Mouse (Mus musculus): ENCODE results near the gene Fblim1.

DNA sequence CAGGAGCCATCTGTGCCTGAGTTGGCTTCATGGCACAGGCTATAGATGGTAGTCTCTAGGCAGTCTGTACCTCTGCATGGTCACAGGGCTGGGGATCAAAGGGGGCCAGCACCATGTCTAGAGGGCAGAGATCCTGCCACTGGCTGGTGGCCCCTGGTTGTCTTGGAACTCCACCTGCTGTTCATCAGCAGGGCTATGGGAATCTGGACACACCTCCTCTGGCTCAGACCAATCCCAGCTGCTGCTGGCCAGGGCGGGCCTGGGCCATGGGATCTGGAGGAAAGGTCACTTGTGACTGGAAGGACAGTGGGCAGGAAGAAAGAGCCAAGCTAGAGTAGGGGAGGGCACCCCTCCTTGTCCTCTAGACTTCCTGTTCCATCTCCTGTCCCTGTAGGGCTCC, 17.8 kb upstream of the Fblim1 start, which contains the start of gene Slc25a34:
- TF ChIP-seq CTCF (IDR thresholded peaks at IDR 0.05; ENCODE audit: low read depth) (peak; percentile 32), EP300 (IDR thresholded peaks at IDR 0.05; ENCODE audit: low read depth) (peak; percentile 57; the same call in 1 of the 2 replicates)

Measured in heart, postnatal 0 days (tissue).